ENCODE assay signal across 12 mouse cellular contexts in genomic region chr16:10311086-10311485, GRCm38 (mm10). TPM values are rescaled to one million over a fixed set of nuclear protein-coding genes. Genes with fewer than 3 reads are reported as not detected.
DNase-seq lines count a peak whose midpoint lies in the region; ATAC-seq and TF ChIP-seq lines count a peak whose summit lies in the region.
"Had no signal": no experiment of that assay in that cellular context is flagged by ENCODE, and none has a peak within 500 bp of the region (broad histone marks: within the 10 kb centered on the region; RNA-seq: fewer than 3 reads in every experiment).

No protein-coding gene starts in this region.

- no peak overlapping the region for H3K4me3 ChIP-seq in heart, adult 2 months
- H3K4me3 ChIP-seq in forebrain, embryonic 15.5 days = no peak overlapping the region
- H3K4me3 ChIP-seq in midbrain, embryonic 15.5 days = no peak overlapping the region
- H3K4me3 ChIP-seq: erythroblast, embryonic 14.5 days; liver, embryonic 12.5 days; midbrain, embryonic 10.5 days had no signal

- peaks cover 13% of the 10 kb centered on the region for H3K4me1 ChIP-seq in heart, adult 2 months (ENCODE audit: control insufficient read depth, insufficient read depth, low read length)
- H3K4me1 ChIP-seq in forebrain, embryonic 15.5 days = peaks cover 15% of the 10 kb centered on the region
- peaks cover 11% of the 10 kb centered on the region for H3K4me1 ChIP-seq in midbrain, embryonic 15.5 days
- H3K4me1 ChIP-seq: liver, embryonic 12.5 days had no signal

- no peaks in the 10 kb centered on the region for H3K36me3 ChIP-seq in heart, adult 2 months (ENCODE audit: control insufficient read depth, insufficient read depth, low read length)
- H3K36me3 ChIP-seq in forebrain, embryonic 15.5 days = no peaks in the 10 kb centered on the region
- H3K36me3 ChIP-seq in midbrain, embryonic 15.5 days (replicated peaks) = no peaks in the 10 kb centered on the region
- H3K36me3 ChIP-seq: liver, embryonic 12.5 days; midbrain, embryonic 10.5 days had no signal

- H3K79me2 ChIP-seq in heart, adult 2 months (replicated peaks; ENCODE audit: control insufficient read depth, insufficient read depth, low read length) = peaks cover 5% of the 10 kb centered on the region

- H3K4me2 ChIP-seq in forebrain, embryonic 15.5 days (replicated peaks) = no peak overlapping the region
- no peak overlapping the region for H3K4me2 ChIP-seq in midbrain, embryonic 15.5 days
- H3K4me2 ChIP-seq: liver, embryonic 12.5 days had no signal

- WGBS in heart, adult 2 months = 31% methylated on average over 3 of the region's 3 CpGs
- WGBS in forebrain, embryonic 15.5 days = 68% methylated on average over 3 of the region's 3 CpGs
- 64% methylated on average over 3 of the region's 3 CpGs for WGBS in midbrain, embryonic 15.5 days

- no peak overlapping the region for H3K9ac ChIP-seq in heart, adult 2 months (ENCODE audit: low read depth, low read length)
- no peak overlapping the region for H3K9ac ChIP-seq in forebrain, embryonic 15.5 days (replicated peaks)
- H3K9ac ChIP-seq in midbrain, embryonic 15.5 days = no peak overlapping the region
- H3K9ac ChIP-seq: liver, embryonic 12.5 days had no signal

- no peak for ATAC-seq in forebrain, embryonic 15.5 days (replicated peaks)
- ATAC-seq in midbrain, embryonic 15.5 days (replicated peaks) = no peak
- ATAC-seq: liver, embryonic 12.5 days had no signal

- no peak for TF ChIP-seq CTCF in heart, adult 2 months (IDR thresholded peaks at IDR 0.05)

- H3K27ac ChIP-seq in heart, adult 2 months = peak overlapping the region; percentile 75
- no peak overlapping the region for H3K27ac ChIP-seq in forebrain, embryonic 15.5 days (replicated peaks)
- H3K27ac ChIP-seq in midbrain, embryonic 15.5 days = no peak overlapping the region
- H3K27ac ChIP-seq: liver, embryonic 12.5 days; midbrain, embryonic 10.5 days had no signal

- H3K27me3 ChIP-seq in heart, adult 2 months (ENCODE audit: control insufficient read depth, insufficient read depth, low read length) = no peaks in the 10 kb centered on the region
- peaks cover 7% of the 10 kb centered on the region; the same call in 1 of the 2 replicates for H3K27me3 ChIP-seq in forebrain, embryonic 15.5 days
- peaks cover 14% of the 10 kb centered on the region for H3K27me3 ChIP-seq in midbrain, embryonic 15.5 days (replicated peaks)

- TF ChIP-seq EP300 in heart, adult 2 months (IDR thresholded peaks at IDR 0.05; ENCODE audit: insufficient read depth, low read depth, low read length) = no peak

- no peaks in the 10 kb centered on the region for H3K9me3 ChIP-seq in forebrain, embryonic 15.5 days
- H3K9me3 ChIP-seq in midbrain, embryonic 15.5 days = no peaks in the 10 kb centered on the region
- H3K9me3 ChIP-seq: liver, embryonic 12.5 days; midbrain, embryonic 10.5 days had no signal

- TF ChIP-seq POLR2A in heart, adult 2 months (IDR thresholded peaks at IDR 0.05; ENCODE audit: insufficient read depth, low read depth, low read length) = 0 out of 2 replicates have a peak, but pooled peaks have one; percentile 25

- intact Hi-C loops in heart, adult 2 months (cut with DNase I) = loop anchor here (2.0 to 5.0 kb wide), 2 partner anchors 30 to 41 kb away; no protein-coding TSS in a partner anchor
- intact Hi-C loops in heart, postnatal 14 days (cut with DNase I) = no loop called here

- peak; percentile 20 for DNase-seq in gastrocnemius, adult 18-20 months (ENCODE audit: low spot score)
- DNase-seq in gastrocnemius, postnatal 4 days (ENCODE audit: low spot score in 2 of 2) = no peak
- DNase-seq in 3T3-L1 (ENCODE audit: low read depth, low spot score) = peak; percentile 58
- peak; percentile 45 to 61 for DNase-seq in heart, adult 2 months
- peak; percentile 24 to 40 for DNase-seq in heart, postnatal 14 days
- DNase-seq in spleen, adult 12 weeks (ENCODE audit: low spot score) = no peak
- DNase-seq: cerebellum, adult 9-11 months had no signal

RNA-seq across cellular contexts. Expression of gene Emp2, which starts 2.7 kb away (rescaled TPM):
- 1 to 10 TPM; 4.0 to 5.6 TPM for total RNA-seq in gastrocnemius, adult 18-20 months (2021)
- 10 to 100 TPM; 23.4 to 29.0 TPM for total RNA-seq in gastrocnemius, postnatal 4 days (2021)
- 10 to 100 TPM; 33.6 to 34.1 TPM for total RNA-seq in heart, adult 2 months (2021)
- polyA plus RNA-seq in heart, adult 2 months (2012; rRNA removed) = 49.9 and 75.4 TPM in 2 replicates
- total RNA-seq in heart, postnatal 14 days (2021) = 10 to 100 TPM; 40.6 to 46.0 TPM
- 5.9 and 7.2 TPM in 2 replicates for polyA plus RNA-seq in forebrain, embryonic 15.5 days (2015; fragmentation: Nextera tagmentation; extraction: Ambion mirVana)
- 10.7 and 11.0 TPM in 2 replicates for polyA plus RNA-seq in midbrain, embryonic 15.5 days (2015; fragmentation: Nextera tagmentation; extraction: Ambion mirVana)
- polyA plus RNA-seq: erythroblast, embryonic 14.5 days had no signal

Comparison
In these comparisons a context has a peak if more than half of its experiments do, and no peak if none do; other contexts are left out.
1. DNase-seq: peak in gastrocnemius, adult 18-20 months (single experiment), 3T3-L1 (single experiment), heart, adult 2 months (2 of 2) and heart, postnatal 14 days (2 of 2); none in gastrocnemius, postnatal 4 days (0 of 2) and spleen, adult 12 weeks (single experiment).